Comparison of ENCODE assay signal across 27 mouse cellular contexts in the genomic region with DNA sequence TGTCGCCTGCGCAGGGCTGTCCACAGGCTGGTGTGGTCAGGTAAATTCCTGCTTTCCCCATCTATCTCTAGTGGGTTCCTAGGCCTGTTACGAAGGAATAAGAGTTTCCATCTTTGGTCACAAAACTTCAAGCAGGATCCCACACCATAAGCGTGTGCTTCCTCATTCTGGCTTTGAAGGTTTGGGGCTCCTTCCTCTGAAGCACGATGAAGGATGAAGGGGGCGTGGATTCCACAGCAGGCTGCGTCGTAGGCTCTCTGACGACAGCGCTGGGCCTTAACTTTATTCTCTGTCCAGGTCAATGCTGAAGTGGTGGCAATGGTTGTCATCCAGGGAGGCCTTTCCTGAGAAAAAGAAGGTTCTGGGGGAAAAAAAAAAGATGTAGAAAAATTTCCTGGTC. TPM values are rescaled to one million over a fixed set of nuclear protein-coding genes. Genes with fewer than 3 reads are reported as not detected.
A peak's percentile ranks its signal among the peaks of the same experiment; 100 is the strongest.
DNase-seq lines count a peak whose midpoint lies in the region; ATAC-seq and TF ChIP-seq lines count a peak whose summit lies in the region.
"Had no signal": no experiment of that assay in that cellular context is flagged by ENCODE, and none has a peak within 500 bp of the region (broad histone marks: within the 10 kb centered on the region; RNA-seq: fewer than 3 reads in every experiment).

No protein-coding gene starts in this region.

- TF ChIP-seq POLR2A in MEL (IDR thresholded peaks at IDR 0.05; ENCODE audit: control insufficient read depth in 1 of 2, insufficient read depth in 1 of 2, low read depth in 1 of 2, low read length in 2 of 2, poor library complexity in 1 of 2): no peak

- TF ChIP-seq RAD21 in MEL (IDR thresholded peaks at IDR 0.05; ENCODE audit: low read depth, low read length): no peak

- no peaks in the 10 kb centered on the region for H3K79me2 ChIP-seq in MEL (ENCODE audit: control insufficient read depth, insufficient read depth, low read length, poor library complexity)

- no peak overlapping the region for H3K27ac ChIP-seq in MEL (ENCODE audit: control insufficient read depth, low read depth, low read length)
- no peak overlapping the region for H3K27ac ChIP-seq in intestine, embryonic 15.5 days
- H3K27ac ChIP-seq in heart, embryonic 11.5 days (ENCODE audit: low read depth, low read length): no peak overlapping the region
- no peak overlapping the region for H3K27ac ChIP-seq in kidney, embryonic 16.5 days (ENCODE audit: low read length)
- H3K27ac ChIP-seq: gastrocnemius, adult 2 months; hindbrain, embryonic 12.5 days; hindbrain, postnatal 0 days; liver, embryonic 14.5 days; midbrain, embryonic 12.5 days had no signal

- no peaks in the 10 kb centered on the region for H3K27me3 ChIP-seq in MEL (ENCODE audit: control insufficient read depth in 1 of 2, insufficient read depth in 2 of 2, low read length in 2 of 2)
- H3K27me3 ChIP-seq in splenic B cell, adult 2 months (ENCODE audit: control insufficient read depth, insufficient read depth, low read length, poor library complexity, severe bottlenecking): no peaks in the 10 kb centered on the region
- no peaks in the 10 kb centered on the region for H3K27me3 ChIP-seq in intestine, embryonic 15.5 days (replicated peaks)
- H3K27me3 ChIP-seq in heart, embryonic 11.5 days (ENCODE audit: control insufficient read depth, insufficient read depth, low read length): 0 out of 2 replicates have a peak, but pooled peaks cover 5% of the 10 kb centered on the region
- no peaks in the 10 kb centered on the region for H3K27me3 ChIP-seq in kidney, embryonic 16.5 days (ENCODE audit: insufficient read depth, low read length)
- H3K27me3 ChIP-seq: hindbrain, embryonic 12.5 days; midbrain, embryonic 12.5 days; Patski had no signal

- TF ChIP-seq CTCF in MEL (IDR thresholded peaks at IDR 0.05 in 2 of 3, conservative IDR thresholded peaks at IDR 0.05 in 1 of 3; ENCODE audit: control insufficient read depth in 1 of 3, insufficient read depth in 1 of 3, low read depth in 2 of 3, low read length in 3 of 3, poor library complexity in 1 of 3, severe bottlenecking in 1 of 3): no peak

- H3K4me2 ChIP-seq in intestine, embryonic 15.5 days (replicated peaks): no peak overlapping the region
- H3K4me2 ChIP-seq in heart, embryonic 11.5 days: no peak overlapping the region
- H3K4me2 ChIP-seq in kidney, embryonic 16.5 days (replicated peaks; ENCODE audit: low read depth, low read length): no peak overlapping the region
- H3K4me2 ChIP-seq: hindbrain, embryonic 12.5 days; lung, embryonic 14.5 days; midbrain, embryonic 12.5 days had no signal

- no peaks in the 10 kb centered on the region for H3K36me3 ChIP-seq in MEL (ENCODE audit: control insufficient read depth in 1 of 2, insufficient read depth in 2 of 2, low read length in 2 of 2)
- H3K36me3 ChIP-seq in splenic B cell, adult 2 months (ENCODE audit: control insufficient read depth, insufficient read depth, low read length, poor library complexity, severe bottlenecking): no peaks in the 10 kb centered on the region
- no peaks in the 10 kb centered on the region for H3K36me3 ChIP-seq in intestine, embryonic 15.5 days
- H3K36me3 ChIP-seq in heart, embryonic 11.5 days (ENCODE audit: control insufficient read depth, insufficient read depth, low read length): no peaks in the 10 kb centered on the region
- no peaks in the 10 kb centered on the region for H3K36me3 ChIP-seq in kidney, embryonic 16.5 days (ENCODE audit: insufficient read depth, low read length)
- H3K36me3 ChIP-seq: hindbrain, embryonic 12.5 days; midbrain, embryonic 12.5 days had no signal

- ATAC-seq in megakaryocyte, adult 5-6 weeks (ENCODE audit: poor library complexity, severe bottlenecking): peak; percentile 79
- ATAC-seq in intestine, embryonic 15.5 days: no peak
- ATAC-seq in heart, embryonic 11.5 days (replicated peaks; ENCODE audit: insufficient number of reproducible peaks, low FRiP score, low TSS enrichment): no peak
- no peak for ATAC-seq in kidney, embryonic 16.5 days (ENCODE audit: low FRiP score, low TSS enrichment)
- ATAC-seq: forebrain, embryonic 16.5 days; hindbrain, postnatal 0 days; Patski had no signal

- no peaks in the 10 kb centered on the region for H3K9me3 ChIP-seq in MEL (replicated peaks; ENCODE audit: insufficient read depth, low read length)
- no peaks in the 10 kb centered on the region for H3K9me3 ChIP-seq in intestine, embryonic 15.5 days
- H3K9me3 ChIP-seq in heart, embryonic 11.5 days (replicated peaks; ENCODE audit: control insufficient read depth, low read length): no peaks in the 10 kb centered on the region
- H3K9me3 ChIP-seq in kidney, embryonic 16.5 days (ENCODE audit: low read length): 0 out of 2 replicates have a peak, but pooled peaks cover 6% of the 10 kb centered on the region
- H3K9me3 ChIP-seq: hindbrain, embryonic 12.5 days; midbrain, embryonic 12.5 days had no signal

- TF ChIP-seq EP300 in MEL (IDR thresholded peaks at IDR 0.05; ENCODE audit: low read depth in 1 of 2, low read length in 2 of 2): no peak

- H3K4me3 ChIP-seq in MEL (ENCODE audit: control insufficient read depth in 1 of 2, insufficient read depth in 1 of 2, low read depth in 2 of 2, low read length in 2 of 2): no peak overlapping the region
- H3K4me3 ChIP-seq in intestine, embryonic 15.5 days (replicated peaks): no peak overlapping the region
- H3K4me3 ChIP-seq in heart, embryonic 11.5 days (ENCODE audit: low read depth, low read length): no peak overlapping the region
- no peak overlapping the region for H3K4me3 ChIP-seq in kidney, embryonic 16.5 days (ENCODE audit: low read length)
- H3K4me3 ChIP-seq: erythroblast, embryonic 14.5 days; gastrocnemius, adult 2 months; hindbrain, embryonic 12.5 days; midbrain, embryonic 12.5 days had no signal

- WGBS in intestine, embryonic 15.5 days: 80% methylated on average over 10 of the region's 10 CpGs
- 79% methylated on average over 10 of the region's 10 CpGs for WGBS in heart, embryonic 11.5 days (ENCODE audit: insufficient replicate concordance)
- 81% methylated on average over 10 of the region's 10 CpGs for WGBS in kidney, embryonic 16.5 days

- H3K4me1 ChIP-seq in MEL (ENCODE audit: control insufficient read depth in 1 of 2, insufficient read depth in 2 of 2, low read length in 2 of 2): peaks cover 0 to 10% of the 10 kb centered on the region in 2 experiments; a peak in 1 of 4 replicates
- H3K4me1 ChIP-seq in intestine, embryonic 15.5 days (replicated peaks): peaks cover 6% of the 10 kb centered on the region
- H3K4me1 ChIP-seq in heart, embryonic 11.5 days (ENCODE audit: control insufficient read depth, insufficient read depth, low read length): no peaks in the 10 kb centered on the region
- no peaks in the 10 kb centered on the region for H3K4me1 ChIP-seq in kidney, embryonic 16.5 days (ENCODE audit: insufficient read depth, low read length)
- H3K4me1 ChIP-seq: hindbrain, embryonic 12.5 days; midbrain, embryonic 12.5 days had no signal

- H3K9ac ChIP-seq in MEL (ENCODE audit: control insufficient read depth, low read depth, low read length, poor library complexity, severe bottlenecking): no peak overlapping the region
- H3K9ac ChIP-seq in intestine, embryonic 15.5 days: no peak overlapping the region
- H3K9ac ChIP-seq in heart, embryonic 11.5 days (ENCODE audit: low read depth, low read length): no peak overlapping the region
- no peak overlapping the region for H3K9ac ChIP-seq in kidney, embryonic 16.5 days (replicated peaks; ENCODE audit: low read length)
- H3K9ac ChIP-seq: hindbrain, embryonic 12.5 days; liver, embryonic 14.5 days; lung, embryonic 14.5 days; midbrain, embryonic 12.5 days had no signal

- DNase-seq in B cell, adult 2 months: peak; percentile 44 to 47
- peak; percentile 44 for DNase-seq in MEL (ENCODE audit: low read depth, low spot score)
- peak; percentile 63 for DNase-seq in splenic B cell, adult 2 months (ENCODE audit: low read depth, low spot score)
- DNase-seq: adrenal gland, postnatal 14 days; cerebellum, adult 18-20 months; cerebellum, postnatal 10 days; gastrocnemius, adult 2 months; gastrocnemius, postnatal 36 days; heart, postnatal 14 days; kidney, adult 8-10 months; kidney, postnatal 10 days; liver; lung, embryonic 14.5 days; lung, postnatal 14 days; spleen, adult 18-20 months had no signal

TF ChIP-seq in MEL, 35 proteins besides CTCF, POLR2A, EP300 and RAD21:
- TF ChIP-seq ZNF384 (IDR thresholded peaks at IDR 0.05; ENCODE audit: low read depth, low read length): no peak
- TF ChIP-seq UBTF (IDR thresholded peaks at IDR 0.05; ENCODE audit: borderline replicate concordance, insufficient read depth, low read depth, low read length): no peak
- TF ChIP-seq CHD1 (IDR thresholded peaks at IDR 0.05; ENCODE audit: low read depth, low read length): no peak
- TF ChIP-seq ZC3H11A (IDR thresholded peaks at IDR 0.05; ENCODE audit: low read depth, low read length): no peak
- no peak for TF ChIP-seq TAL1 (IDR thresholded peaks at IDR 0.05; ENCODE audit: low read length)
- no peak for TF ChIP-seq GATA1 (IDR thresholded peaks at IDR 0.05; ENCODE audit: low read depth, low read length)
- TF ChIP-seq MXI1 (IDR thresholded peaks at IDR 0.05; ENCODE audit: low read depth, low read length): no peak
- TF ChIP-seq MYB (IDR thresholded peaks at IDR 0.05; ENCODE audit: low read depth, low read length): no peak
- no peak for TF ChIP-seq ELF1 (IDR thresholded peaks at IDR 0.05; ENCODE audit: low read depth, low read length)
- no peak for TF ChIP-seq MEF2A (IDR thresholded peaks at IDR 0.05; ENCODE audit: extremely low read depth, insufficient replicate concordance, low read depth, low read length, poor library complexity, severe bottlenecking)

RNA-seq across cellular contexts. Expression of a gene that starts 25.6 kb away (rescaled TPM):
- total RNA-seq in MEL (2012; rRNA removed): not detected in 2 replicates
- not detected for polyA plus RNA-seq in MEL (2012; ENCODE audit: insufficient read depth in 1 of 2, insufficient read length in 2 of 2, low read depth in 1 of 2, low replicate concordance in 2 of 2, missing spikeins in 1 of 2)
- total RNA-seq in megakaryocyte, adult 5-6 weeks (2015): 9.2 and 10.5 TPM in 2 replicates
- total RNA-seq in megakaryocyte, adult 5-6 weeks (2017): 8.3 and 9.7 TPM in 2 replicates
- 9.3 and 22.1 TPM in 2 replicates for polyA plus RNA-seq in intestine, embryonic 15.5 days (2015; fragmentation: Nextera tagmentation; extraction: Ambion mirVana)
- not detected in 2 replicates for polyA plus RNA-seq in heart, embryonic 11.5 days (2014; fragmentation: Nextera tagmentation; extraction: Ambion mirVana)
- 25.0 and 45.7 TPM in 2 replicates for polyA plus RNA-seq in kidney, embryonic 16.5 days (2015; fragmentation: Nextera tagmentation; extraction: Ambion mirVana)
- total RNA-seq: gastrocnemius, postnatal 36 days had no signal
- polyA plus RNA-seq: forebrain, embryonic 11.5 days had no signal

RNA-seq across cellular contexts. Expression of a gene that starts 40.7 kb away (rescaled TPM):
- total RNA-seq in MEL (2012; rRNA removed): not detected in 2 replicates
- polyA plus RNA-seq in MEL (2012; ENCODE audit: insufficient read depth in 1 of 2, insufficient read length in 2 of 2, low read depth in 1 of 2, low replicate concordance in 2 of 2, missing spikeins in 1 of 2): under 1 TPM in 1 of 2 experiments, not detected in 1; 0.03 TPM
- 1.1 and 1.4 TPM in 2 replicates for total RNA-seq in megakaryocyte, adult 5-6 weeks (2015)
- 3.9 and 5.0 TPM in 2 replicates for total RNA-seq in megakaryocyte, adult 5-6 weeks (2017)
- 0.58 and 0.89 TPM in 2 replicates for polyA plus RNA-seq in intestine, embryonic 15.5 days (2015; fragmentation: Nextera tagmentation; extraction: Ambion mirVana)
- 0.17 and 0.18 TPM in 2 replicates for polyA plus RNA-seq in heart, embryonic 11.5 days (2014; fragmentation: Nextera tagmentation; extraction: Ambion mirVana)
- polyA plus RNA-seq in kidney, embryonic 16.5 days (2015; fragmentation: Nextera tagmentation; extraction: Ambion mirVana): 0.32 and 0.56 TPM in 2 replicates
